Mouse (Mus musculus) kidney, embryonic 14.5 days (tissue): ENCODE results near the gene Plbd2. TPM values are rescaled to one million over a fixed set of nuclear protein-coding genes. Genes with fewer than 3 reads are reported as not detected.

Source experiments
- ATAC-seq: fragments of 200-750 bp; cut with Nextera tagmentation; 2 replicates; pipeline ENCODE4 v1.8.0; 2017; ENCODE audit warnings: moderate number of reproducible peaks, mild to moderate bottlenecking, moderate TSS enrichment, moderate library complexity; ENCODE audit not compliant: low FRiP score, low TSS enrichment
- H3K27ac ChIP-seq: fragments of 300-500 bp; sonication (generic); 2 replicates; pipeline ENCODE4 v1.5.1; 2014; ENCODE audit warnings: low read depth, mild to moderate bottlenecking, low read length, moderate library complexity, mixed read lengths
- H3K27me3 ChIP-seq: fragments of 300-500 bp; sonication (generic); 2 replicates; pipeline ENCODE4 v1.6.1; 2014; ENCODE audit warnings: mild to moderate bottlenecking, low read length; ENCODE audit not compliant: control insufficient read depth, insufficient read depth
- H3K36me3 ChIP-seq: fragments of 300-500 bp; sonication (generic); 2 replicates; pipeline ENCODE4 v1.6.1; 2014; ENCODE audit warnings: low read length, mixed read lengths; ENCODE audit not compliant: control insufficient read depth, insufficient read depth
- H3K4me1 ChIP-seq: fragments of 300-500 bp; sonication (generic); 2 replicates; pipeline ENCODE4 v1.6.1; 2014; ENCODE audit warnings: low read length, mixed read lengths; ENCODE audit not compliant: control insufficient read depth, insufficient read depth
- H3K4me2 ChIP-seq: fragments of 300-500 bp; sonication (generic); replicated peaks from 2 replicates; pipeline ENCODE4 v1.6.1; 2014; ENCODE audit warnings: low read depth, mild to moderate bottlenecking, low read length
- H3K4me3 ChIP-seq: fragments of 300-500 bp; sonication (generic); 2 replicates; pipeline ENCODE4 v1.5.1; 2014; ENCODE audit warnings: mild to moderate bottlenecking, low read length
- H3K9ac ChIP-seq: fragments of 300-500 bp; sonication (generic); 2 replicates; pipeline ENCODE4 v1.6.1; 2014; ENCODE audit warnings: low read depth, mild to moderate bottlenecking, low read length, moderate library complexity
- H3K9me3 ChIP-seq: fragments of 300-500 bp; sonication (generic); 2 replicates; pipeline ENCODE4 v1.6.1; 2016; ENCODE audit warnings: low read length; ENCODE audit not compliant: control insufficient read depth
- WGBS: fragments of 180-500 bp; shearing (Covaris S2); extraction: QIAGEN DNeasy Blood & Tissue Kit; methylation state at CpG from one replicate; pipeline ENCODE4 v1.1.7; 2014; 5-methylcytosine and 5-hydroxymethylcytosine counted together
- polyA plus RNA-seq: library from polyadenylated mRNA; unstranded; fragments of >200 nt; fragmentation: Nextera tagmentation; extraction: Ambion mirVana; gene quantifications from 2 replicates; pipeline ENCODE4 v1.2.1, GENCODE M21; 2014

Gene Plbd2
- polyA plus RNA-seq, 1 experiment from 2014 or later, result 44.5 TPM

DNA sequence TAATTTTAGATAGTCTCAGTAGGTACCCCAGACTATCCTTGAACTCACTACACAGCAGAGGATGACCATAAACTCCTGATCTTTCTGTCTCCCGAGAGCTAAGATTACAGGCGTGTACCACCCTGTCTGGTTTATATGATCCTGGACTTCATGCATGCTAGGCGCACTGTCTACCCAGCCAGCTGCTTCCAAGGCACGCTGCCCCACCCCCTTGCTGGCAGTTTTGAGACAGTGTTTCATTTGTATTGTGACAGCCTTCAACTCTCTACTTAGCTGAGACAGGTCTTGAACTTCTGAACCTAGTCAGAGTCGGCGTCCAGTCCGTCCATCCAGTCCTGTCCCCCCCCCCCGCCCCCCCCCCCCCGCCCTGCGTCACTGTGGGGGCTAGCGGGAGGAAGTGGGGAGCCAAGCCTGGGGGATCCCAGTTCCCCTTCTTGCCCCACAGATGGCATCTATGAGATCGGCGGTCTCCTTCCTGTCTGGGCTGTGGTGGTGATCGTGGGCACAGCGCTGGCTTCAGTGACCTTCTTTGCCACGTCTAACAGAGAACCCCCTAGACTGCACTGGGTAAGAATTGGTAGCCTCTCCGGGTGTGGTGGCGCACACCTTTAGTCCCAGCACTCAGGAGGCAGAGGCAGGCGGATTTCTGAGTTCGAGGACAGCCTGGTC lies 24.0 kb upstream of the Plbd2 start:
- WGBS, result 91% methylated on average over 14 of the region's 20 CpGs
- Histone ChIP-seq H3K9ac (no peak overlapping the region), H3K4me2 (no peak overlapping the region), H3K9me3 (no peaks in the 10 kb centered on the region), H3K27me3 (no peaks in the 10 kb centered on the region), H3K36me3 (peaks cover 4% of the 10 kb centered on the region; the same call in 1 of the 2 replicates), H3K27ac (no peak overlapping the region), H3K4me3 (no peak overlapping the region), H3K4me1 (no peaks in the 10 kb centered on the region)
- no peak for ATAC-seq

DNA sequence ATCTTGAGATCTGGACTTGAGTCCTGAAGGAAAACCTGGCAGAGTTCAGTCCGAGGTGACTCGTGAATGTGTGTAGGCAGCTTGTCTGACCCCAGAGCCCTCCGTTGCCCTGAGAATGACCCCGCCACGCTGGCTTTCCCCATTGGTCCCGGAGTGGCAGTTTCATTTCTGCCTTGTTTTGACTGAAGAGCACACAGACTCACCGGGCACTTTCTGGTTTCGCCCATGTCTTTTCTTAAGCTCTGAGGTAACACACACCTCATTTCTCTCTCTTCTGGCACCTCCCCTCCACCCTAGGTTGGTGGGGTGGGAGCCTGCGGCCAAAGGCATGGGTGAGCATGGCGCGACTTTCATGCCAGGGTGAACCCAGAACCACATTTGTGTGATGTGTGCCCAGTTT lies 22.9 kb upstream of the Plbd2 start:
- H3K36me3 ChIP-seq, result peaks cover 10% of the 10 kb centered on the region
- no peaks in the 10 kb centered on the region for H3K9me3 ChIP-seq
- no peak for ATAC-seq
- H3K27ac ChIP-seq, result no peak overlapping the region
- no peak overlapping the region for H3K4me2 ChIP-seq
- no peak overlapping the region for H3K9ac ChIP-seq
- WGBS, result 62% methylated on average over 11 of the region's 11 CpGs
- H3K4me1 ChIP-seq, result no peaks in the 10 kb centered on the region
- H3K4me3 ChIP-seq, result no peak overlapping the region
- no peaks in the 10 kb centered on the region for H3K27me3 ChIP-seq

DNA sequence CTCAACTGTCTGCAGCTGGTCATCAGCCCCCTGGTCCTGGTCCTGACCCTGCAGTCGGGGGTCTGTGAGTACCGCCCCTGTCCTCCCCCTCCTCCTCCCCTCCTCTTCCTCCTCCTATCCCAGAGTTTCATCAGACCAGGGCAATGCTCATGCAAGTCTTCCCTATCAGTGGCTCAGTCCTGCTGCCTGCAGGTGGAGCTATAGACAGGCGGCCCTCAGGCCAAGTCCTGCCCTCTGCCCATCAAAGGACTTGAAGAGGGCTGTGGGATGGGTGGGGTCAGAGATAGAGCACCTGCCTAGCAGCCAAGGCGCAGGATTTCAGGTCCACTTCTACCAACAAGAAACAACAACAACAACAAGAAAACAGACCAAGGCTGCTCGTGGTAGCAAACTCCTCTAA lies 22.3 kb upstream of the Plbd2 start:
- H3K36me3 ChIP-seq, result peaks cover 10% of the 10 kb centered on the region
- no peak overlapping the region for H3K9ac ChIP-seq
- H3K9me3 ChIP-seq, result no peaks in the 10 kb centered on the region
- H3K4me3 ChIP-seq, result no peak overlapping the region
- ATAC-seq, result 0 out of 2 replicates have a peak, but pooled peaks have one; percentile 45
- no peak overlapping the region for H3K27ac ChIP-seq
- H3K27me3 ChIP-seq, result no peaks in the 10 kb centered on the region
- WGBS, result 29% methylated on average over 5 of the region's 5 CpGs
- no peak overlapping the region for H3K4me2 ChIP-seq
- no peaks in the 10 kb centered on the region for H3K4me1 ChIP-seq

DNA sequence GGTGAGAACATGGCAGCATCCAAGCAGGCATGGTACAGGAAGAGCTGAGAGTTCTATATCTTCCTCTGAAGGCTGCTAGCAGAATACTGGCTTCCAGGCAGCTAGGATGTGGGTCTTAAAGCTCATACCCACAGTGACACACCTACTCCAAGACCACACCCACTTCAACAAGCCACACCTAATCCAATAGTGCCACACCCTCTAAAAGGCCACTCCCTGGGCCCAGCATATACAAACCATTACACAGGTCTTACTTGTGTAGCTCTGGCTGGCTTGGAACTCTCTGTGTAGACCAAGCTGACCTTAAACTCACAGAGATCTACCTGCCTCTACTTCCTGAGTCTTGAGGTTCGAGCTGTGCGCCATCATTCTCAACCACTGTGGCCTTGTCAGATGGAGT lies 21.3 kb upstream of the Plbd2 start:
- no peaks in the 10 kb centered on the region for H3K27me3 ChIP-seq
- H3K9ac ChIP-seq, result no peak overlapping the region
- no peak overlapping the region for H3K4me3 ChIP-seq
- H3K27ac ChIP-seq, result no peak overlapping the region
- no peaks in the 10 kb centered on the region for H3K9me3 ChIP-seq
- H3K36me3 ChIP-seq, result peaks cover 10% of the 10 kb centered on the region
- H3K4me2 ChIP-seq, result no peak overlapping the region
- no peak for ATAC-seq
- H3K4me1 ChIP-seq, result no peaks in the 10 kb centered on the region
- WGBS, result 91% methylated on average over 2 of the region's 2 CpGs

DNA sequence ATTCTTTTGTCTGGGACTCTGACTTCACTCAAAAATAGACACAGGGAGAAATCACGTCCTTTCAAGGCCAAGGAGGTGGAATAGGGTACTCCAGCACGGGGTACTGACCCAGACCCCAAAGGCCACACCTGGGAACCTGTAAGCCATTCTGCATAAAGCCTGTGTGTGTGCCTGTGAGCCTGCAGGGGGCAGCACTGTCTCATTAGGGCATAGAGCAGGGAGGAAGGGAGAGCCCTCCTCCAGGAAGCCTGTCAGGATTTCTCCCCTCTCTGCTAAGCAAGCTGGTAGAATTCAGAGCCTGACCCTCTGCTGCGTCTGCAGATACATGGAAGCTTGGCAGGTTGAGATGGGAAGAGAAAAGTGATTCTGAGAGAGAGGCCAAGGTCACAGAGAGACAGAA lies 19.2 kb upstream of the Plbd2 start:
- Histone ChIP-seq H3K27me3 (no peaks in the 10 kb centered on the region), H3K9ac (no peak overlapping the region), H3K27ac (no peak overlapping the region), H3K4me3 (no peak overlapping the region), H3K4me1 (0 out of 2 replicates have a peak, but pooled peaks cover 2% of the 10 kb centered on the region), H3K4me2 (no peak overlapping the region), H3K9me3 (no peaks in the 10 kb centered on the region), H3K36me3 (peaks cover 10% of the 10 kb centered on the region)
- 84% methylated on average over 3 of the region's 3 CpGs for WGBS
- ATAC-seq, result no peak

DNA sequence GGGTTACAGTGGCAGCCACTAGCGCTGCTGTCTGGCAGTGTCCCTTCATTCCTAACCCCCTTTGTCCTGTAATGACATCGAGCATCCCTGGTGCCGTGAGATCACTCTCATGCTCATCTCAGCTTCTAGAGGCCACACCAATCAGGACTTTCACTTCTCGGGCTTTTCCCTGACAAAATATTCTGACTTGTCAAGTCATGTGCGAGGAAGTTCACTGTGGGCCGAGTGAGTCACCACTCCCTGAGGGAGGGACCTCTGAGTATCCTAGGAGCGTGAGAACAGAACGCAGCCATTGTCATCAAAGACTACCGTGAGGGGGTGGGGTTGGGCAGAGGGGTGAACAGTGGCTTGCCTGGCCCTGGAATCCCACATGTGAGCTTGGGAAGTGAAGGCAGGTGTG lies 14.1 kb upstream of the Plbd2 start:
- no peak for ATAC-seq
- Histone ChIP-seq H3K4me3 (no peak overlapping the region), H3K27me3 (no peaks in the 10 kb centered on the region), H3K9ac (no peak overlapping the region), H3K9me3 (no peaks in the 10 kb centered on the region), H3K27ac (no peak overlapping the region), H3K36me3 (peaks cover 7% of the 10 kb centered on the region), H3K4me2 (no peak overlapping the region), H3K4me1 (peaks cover 34% of the 10 kb centered on the region)
- 53% methylated on average over 9 of the region's 9 CpGs for WGBS

DNA sequence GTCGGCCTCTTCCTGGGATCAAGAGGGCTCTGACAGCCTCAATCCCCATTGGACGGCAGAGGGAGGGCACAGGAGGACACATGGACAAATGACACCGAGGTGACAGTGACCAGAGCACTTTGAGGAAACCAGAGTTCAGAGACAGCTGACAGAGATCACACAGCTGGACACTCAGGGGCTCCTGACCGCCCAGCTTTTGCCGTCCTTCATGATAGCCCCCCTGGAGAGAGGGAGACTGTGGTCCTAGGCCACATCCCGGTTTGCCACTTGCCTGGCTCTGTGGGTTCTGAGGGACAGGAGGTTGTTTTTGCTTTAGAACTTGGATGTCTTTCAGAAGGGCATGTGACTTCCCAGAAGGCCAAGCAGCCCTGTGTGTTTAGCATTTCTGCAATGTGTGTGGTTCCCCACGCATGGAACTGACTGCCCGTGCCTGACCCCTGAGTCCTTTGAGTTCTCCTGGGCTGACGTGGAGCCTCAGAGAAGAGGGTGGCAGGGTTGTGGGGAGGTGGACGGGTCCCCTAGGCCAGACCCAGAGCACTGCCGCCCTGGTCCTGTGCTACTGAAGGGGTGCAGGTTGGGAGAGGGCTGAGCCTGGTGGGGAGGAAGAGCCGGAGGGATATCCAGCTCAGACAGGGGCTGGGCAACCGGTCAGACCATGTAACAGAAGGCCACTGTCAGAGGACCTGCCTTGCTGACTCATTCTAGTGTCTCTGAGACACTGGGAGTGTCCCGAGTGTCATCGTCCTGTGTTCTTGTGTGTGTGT lies 13.0 kb upstream of the Plbd2 start:
- no peak for ATAC-seq
- no peak overlapping the region for H3K4me3 ChIP-seq
- no peak overlapping the region for H3K27ac ChIP-seq
- no peak overlapping the region for H3K4me2 ChIP-seq
- H3K36me3 ChIP-seq, result no peaks in the 10 kb centered on the region
- no peaks in the 10 kb centered on the region for H3K9me3 ChIP-seq
- 40% methylated on average over 15 of the region's 15 CpGs for WGBS
- H3K9ac ChIP-seq, result 0 out of 2 replicates have a peak overlapping the region, but pooled peaks have one; percentile 12
- peaks cover 37% of the 10 kb centered on the region for H3K4me1 ChIP-seq
- H3K27me3 ChIP-seq, result no peaks in the 10 kb centered on the region

DNA sequence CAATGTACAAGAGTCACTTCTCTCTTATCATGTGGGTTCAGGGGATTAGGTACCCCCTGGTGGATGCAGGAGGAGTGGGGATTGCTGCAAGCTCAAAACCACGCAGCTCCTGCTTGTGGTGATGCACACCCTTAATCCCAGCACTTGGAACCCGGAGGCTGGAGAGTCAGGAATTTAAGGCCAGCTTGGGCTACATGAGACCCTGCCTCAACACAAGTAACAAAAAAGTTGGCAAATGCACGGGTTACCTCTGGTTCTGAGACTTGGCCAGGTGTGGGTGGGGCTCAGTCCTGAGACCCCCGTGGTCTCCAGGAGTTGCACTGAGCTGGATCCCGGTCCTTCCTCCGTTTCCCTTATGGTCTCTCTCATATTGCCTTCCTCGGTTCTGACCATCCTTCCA lies 12.0 kb upstream of the Plbd2 start:
- WGBS, result 79% methylated on average over 7 of the region's 7 CpGs
- no peak overlapping the region for H3K4me3 ChIP-seq
- no peaks in the 10 kb centered on the region for H3K27me3 ChIP-seq
- H3K9ac ChIP-seq, result no peak overlapping the region
- H3K9me3 ChIP-seq, result no peaks in the 10 kb centered on the region
- peaks cover 39% of the 10 kb centered on the region for H3K4me1 ChIP-seq
- no peak overlapping the region for H3K4me2 ChIP-seq
- no peaks in the 10 kb centered on the region for H3K36me3 ChIP-seq
- ATAC-seq, result no peak
- peak overlapping the region; percentile 74; the same call in 1 of the 2 replicates for H3K27ac ChIP-seq

DNA sequence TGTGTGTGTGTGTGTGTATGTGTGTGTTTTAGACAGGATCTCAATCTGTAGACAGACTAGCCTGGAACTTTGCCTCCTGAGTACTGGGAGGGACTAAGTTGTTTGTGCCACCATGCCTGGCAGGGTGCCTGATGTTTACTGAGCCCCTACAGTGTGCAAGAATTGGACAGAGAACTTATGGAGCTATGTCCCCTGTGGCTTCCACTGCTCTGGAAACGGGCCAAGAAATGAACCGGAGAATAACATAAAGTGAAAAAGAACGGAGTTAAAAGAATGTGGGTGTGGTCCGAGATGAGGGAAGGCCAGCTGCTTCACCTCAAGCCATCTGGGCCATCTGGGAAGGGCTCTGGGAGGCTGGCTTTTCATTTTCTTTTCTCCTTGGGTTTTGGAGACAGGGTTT lies 11.3 kb upstream of the Plbd2 start:
- no peaks in the 10 kb centered on the region for H3K27me3 ChIP-seq
- peak overlapping the region; percentile 74; the same call in 1 of the 2 replicates for H3K27ac ChIP-seq
- H3K4me2 ChIP-seq, result no peak overlapping the region
- no peak overlapping the region for H3K9ac ChIP-seq
- WGBS, result 12% methylated on average over 4 of the region's 4 CpGs
- H3K9me3 ChIP-seq, result no peaks in the 10 kb centered on the region
- no peak overlapping the region for H3K4me3 ChIP-seq
- H3K4me1 ChIP-seq, result peaks cover 39% of the 10 kb centered on the region
- ATAC-seq, result no peak
- no peaks in the 10 kb centered on the region for H3K36me3 ChIP-seq
